Mouse (Mus musculus): ENCODE measurements around the gene Ccdc151. TPM values are rescaled to one million over a fixed set of nuclear protein-coding genes. Genes with fewer than 3 reads are reported as not detected.

The Ccdc151 gene
- polyA plus RNA-seq, 1 experiment from 2014 or later: 6.3 TPM

DNA sequence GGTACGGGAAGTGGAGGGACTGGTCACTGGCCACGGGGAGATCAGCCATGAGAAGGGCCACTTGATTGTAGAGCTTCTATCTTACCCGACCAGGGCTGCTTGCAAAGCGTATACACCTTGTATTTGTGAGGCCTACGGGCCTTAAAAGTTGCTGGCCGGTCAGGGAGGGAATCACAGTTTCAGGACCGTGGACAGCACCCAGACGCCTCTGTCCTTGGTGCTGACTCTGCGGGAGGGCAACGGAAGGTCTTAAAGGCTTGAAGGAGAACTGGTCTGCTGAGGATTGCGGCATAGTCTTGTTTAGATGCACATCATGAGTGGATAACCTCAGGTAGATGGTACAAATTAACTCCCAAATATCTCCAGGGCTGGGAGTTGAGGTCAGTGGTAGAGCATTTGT, 52.1 kb downstream of the Ccdc151 start:
- H3K4me1 ChIP-seq: peaks cover 31% of the 10 kb centered on the region
- no peaks in the 10 kb centered on the region for H3K9me3 ChIP-seq (replicated peaks)
- DNase-seq (ENCODE audit: low spot score): peak; percentile 76
- no peaks in the 10 kb centered on the region for H3K36me3 ChIP-seq
- peaks cover 29% of the 10 kb centered on the region for H3K27me3 ChIP-seq (ENCODE audit: low read depth, poor library complexity, severe bottlenecking)
- no peak overlapping the region for H3K27ac ChIP-seq (replicated peaks)
- WGBS: 22% methylated on average over 11 of the region's 11 CpGs
- H3K4me3 ChIP-seq: no peak overlapping the region

DNA sequence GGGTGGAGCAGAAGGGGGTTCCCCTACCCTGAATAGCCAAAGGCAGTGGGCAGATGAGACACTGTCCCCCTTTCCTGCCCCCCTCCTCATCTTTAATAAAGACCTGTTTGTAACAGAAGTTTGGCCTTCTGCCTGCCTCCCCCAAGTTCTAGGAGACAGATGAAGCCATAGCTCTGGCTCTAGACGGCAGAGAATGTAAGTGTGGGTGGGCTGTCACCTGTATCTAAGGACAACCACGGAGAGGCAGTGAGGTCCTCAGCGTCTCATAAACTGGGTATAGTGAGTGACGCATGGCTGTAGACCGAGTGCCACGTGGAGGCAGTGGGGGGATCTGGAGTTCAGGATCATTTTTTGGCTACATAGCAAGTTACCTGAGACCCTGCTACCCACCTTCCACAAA, 53.6 kb downstream of the Ccdc151 start:
- 74% methylated on average over 6 of the region's 6 CpGs for WGBS
- H3K4me3 ChIP-seq: no peak overlapping the region
- DNase-seq (ENCODE audit: low spot score): no peak
- H3K9me3 ChIP-seq (replicated peaks): 0 out of 2 replicates have a peak, but pooled peaks cover 5% of the 10 kb centered on the region
- H3K4me1 ChIP-seq: peaks cover 29% of the 10 kb centered on the region
- no peaks in the 10 kb centered on the region for H3K36me3 ChIP-seq
- H3K27me3 ChIP-seq (ENCODE audit: low read depth, poor library complexity, severe bottlenecking): peaks cover 37% of the 10 kb centered on the region
- H3K27ac ChIP-seq (replicated peaks): no peak overlapping the region

DNA sequence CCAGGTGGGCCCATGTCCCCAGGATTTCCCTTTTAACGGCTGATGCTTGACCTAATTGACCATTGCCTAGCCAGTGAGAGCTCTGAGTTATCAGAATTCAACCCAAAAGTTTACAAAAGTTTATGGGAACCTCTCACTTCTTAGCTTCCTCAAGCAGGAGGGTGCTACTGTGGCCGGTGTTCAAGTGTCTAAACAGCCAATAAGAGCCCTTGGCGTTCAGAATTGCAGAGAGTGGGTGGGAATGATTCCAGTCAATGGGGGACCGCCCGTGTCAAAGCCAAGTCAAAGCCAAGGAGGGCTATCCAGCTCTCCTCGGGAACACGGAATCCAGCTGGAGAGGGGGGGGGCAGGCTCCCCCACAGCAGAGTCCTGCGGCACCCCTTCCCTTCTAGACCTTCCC, 54.3 kb downstream of the Ccdc151 start:
- H3K27me3 ChIP-seq (ENCODE audit: low read depth, poor library complexity, severe bottlenecking): peaks cover 44% of the 10 kb centered on the region
- peak overlapping the region; percentile 37; the same call in 1 of the 2 replicates for H3K4me3 ChIP-seq
- WGBS: 68% methylated on average over 8 of the region's 8 CpGs
- H3K4me1 ChIP-seq: peaks cover 22% of the 10 kb centered on the region
- H3K27ac ChIP-seq (replicated peaks): no peak overlapping the region
- peaks cover 8% of the 10 kb centered on the region; the same call in 1 of the 2 replicates for H3K9me3 ChIP-seq (replicated peaks)
- no peak for DNase-seq (ENCODE audit: low spot score)
- no peaks in the 10 kb centered on the region for H3K36me3 ChIP-seq

DNA sequence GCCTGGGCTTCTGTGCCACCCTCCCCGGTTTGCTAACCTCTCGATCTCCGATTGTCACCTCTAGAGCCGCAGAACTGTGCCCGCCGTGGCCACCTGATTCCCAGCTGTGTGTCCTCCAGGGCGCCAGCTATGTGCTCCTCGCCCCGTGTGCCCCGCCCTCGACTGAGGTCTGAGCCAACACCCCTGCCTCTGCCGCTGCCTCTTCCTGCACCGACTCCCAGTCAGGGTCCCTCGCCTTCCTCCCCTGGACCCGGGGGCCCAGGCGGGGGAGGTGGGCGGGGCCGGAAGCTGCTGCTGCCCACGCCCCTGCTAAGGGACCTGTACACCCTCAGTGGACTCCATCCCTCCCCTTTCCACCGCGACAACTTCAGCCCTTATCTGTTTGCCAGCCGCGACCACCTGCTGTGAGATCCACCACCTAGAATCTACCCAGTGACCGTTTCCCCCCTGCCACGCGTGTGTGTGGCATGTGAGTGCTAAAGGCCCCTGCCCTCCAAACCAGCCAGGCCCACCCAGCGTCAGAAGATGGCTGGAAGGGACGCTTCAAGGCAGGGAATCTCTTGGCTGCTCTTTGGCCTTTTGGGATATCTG, 54.8 kb downstream of the Ccdc151 start:
- Histone ChIP-seq H3K27ac (replicated peaks) (0 out of 2 replicates have a peak overlapping the region, but pooled peaks have one; percentile 3), H3K4me3 (peak overlapping the region; percentile 37), H3K9me3 (replicated peaks) (peaks cover 8% of the 10 kb centered on the region; the same call in 1 of the 2 replicates), H3K4me1 (peaks cover 19% of the 10 kb centered on the region), H3K27me3 (ENCODE audit: low read depth, poor library complexity, severe bottlenecking) (peaks cover 44% of the 10 kb centered on the region), H3K36me3 (no peaks in the 10 kb centered on the region)
- WGBS: 7% methylated on average over 21 of the region's 28 CpGs
- no peak for DNase-seq (ENCODE audit: low spot score)

GRCm38 (mm10) chr9:21944267-21944666, 58.2 kb downstream of the Ccdc151 start:
- peak; percentile 28 for DNase-seq (ENCODE audit: low spot score)
- Histone ChIP-seq H3K36me3 (peaks cover 8% of the 10 kb centered on the region; the same call in 1 of the 2 replicates), H3K9me3 (replicated peaks) (peaks cover 8% of the 10 kb centered on the region; the same call in 1 of the 2 replicates), H3K4me3 (no peak overlapping the region), H3K27me3 (ENCODE audit: low read depth, poor library complexity, severe bottlenecking) (peaks cover 44% of the 10 kb centered on the region), H3K4me1 (peaks cover 19% of the 10 kb centered on the region), H3K27ac (replicated peaks) (no peak overlapping the region)
- 25% methylated on average over 23 of the region's 23 CpGs for WGBS

- Histone ChIP-seq H3K4me3 (no peak overlapping the region), H3K9me3 (replicated peaks) (peaks cover 8% of the 10 kb centered on the region; the same call in 1 of the 2 replicates), H3K27me3 (ENCODE audit: low read depth, poor library complexity, severe bottlenecking) (peaks cover 38% of the 10 kb centered on the region), H3K27ac (replicated peaks) (no peak overlapping the region), H3K4me1 (peaks cover 19% of the 10 kb centered on the region), H3K36me3 (peaks cover 8% of the 10 kb centered on the region; the same call in 1 of the 2 replicates)
- WGBS: 60% methylated on average over 12 of the region's 12 CpGs
- no peak for DNase-seq (ENCODE audit: low spot score)
Observed at GRCm38 (mm10) chr9:21943638-21944037, 58.8 kb downstream of the Ccdc151 start.

- Histone ChIP-seq H3K4me1 (peaks cover 24% of the 10 kb centered on the region), H3K27me3 (ENCODE audit: low read depth, poor library complexity, severe bottlenecking) (peaks cover 32% of the 10 kb centered on the region), H3K36me3 (peaks cover 8% of the 10 kb centered on the region; the same call in 1 of the 2 replicates), H3K4me3 (no peak overlapping the region), H3K9me3 (replicated peaks) (peaks cover 8% of the 10 kb centered on the region; the same call in 1 of the 2 replicates), H3K27ac (replicated peaks) (no peak overlapping the region)
- DNase-seq (ENCODE audit: low spot score): no peak
- WGBS: 78% methylated on average over 11 of the region's 12 CpGs
Observed at GRCm38 (mm10) chr9:21943046-21943445, 59.4 kb downstream of the Ccdc151 start.

Other genes starting within 250 kb of the Ccdc151 start
- gene Spc24, start 242.3 kb downstream of the Ccdc151 start, polyA plus RNA-seq (2016; fragmentation: Nextera tagmentation; extraction: Ambion mirVana): 146 and 175 TPM in 2 replicates
- gene Kank2, start 203.9 kb downstream of the Ccdc151 start, polyA plus RNA-seq (2016; fragmentation: Nextera tagmentation; extraction: Ambion mirVana): 8.6 and 9.5 TPM in 2 replicates
- 0.47 and 0.83 TPM in 2 replicates for gene Angptl8, start 167.1 kb downstream of the Ccdc151 start, polyA plus RNA-seq (2016; fragmentation: Nextera tagmentation; extraction: Ambion mirVana)
- 22.0 and 23.5 TPM in 2 replicates for gene Dock6, start 150.0 kb downstream of the Ccdc151 start, polyA plus RNA-seq (2016; fragmentation: Nextera tagmentation; extraction: Ambion mirVana)
- gene Rab3d, start 84.4 kb downstream of the Ccdc151 start, polyA plus RNA-seq (2016; fragmentation: Nextera tagmentation; extraction: Ambion mirVana): 8.3 and 9.7 TPM in 2 replicates
- gene Ccdc159, start 75.2 kb downstream of the Ccdc151 start, polyA plus RNA-seq (2016; fragmentation: Nextera tagmentation; extraction: Ambion mirVana): 4.2 and 4.6 TPM in 2 replicates
- gene Tmem205, start 75.1 kb downstream of the Ccdc151 start, polyA plus RNA-seq (2016; fragmentation: Nextera tagmentation; extraction: Ambion mirVana): 39.0 and 39.2 TPM in 2 replicates
- gene Plppr2, start 65.6 kb downstream of the Ccdc151 start, polyA plus RNA-seq (2016; fragmentation: Nextera tagmentation; extraction: Ambion mirVana): 14.7 and 22.4 TPM in 2 replicates
- gene Swsap1, start 46.9 kb downstream of the Ccdc151 start, polyA plus RNA-seq (2016; fragmentation: Nextera tagmentation; extraction: Ambion mirVana): 8.1 and 8.6 TPM in 2 replicates
- gene Epor, start 39.1 kb downstream of the Ccdc151 start, polyA plus RNA-seq (2016; fragmentation: Nextera tagmentation; extraction: Ambion mirVana): 8.9 and 10.2 TPM in 2 replicates
- 3.0 and 3.7 TPM in 2 replicates for gene Rgl3, start 13.2 kb downstream of the Ccdc151 start, polyA plus RNA-seq (2016; fragmentation: Nextera tagmentation; extraction: Ambion mirVana)
- 108 and 112 TPM in 2 replicates for gene Prkcsh, start 172 bp upstream of the Ccdc151 start, polyA plus RNA-seq (2016; fragmentation: Nextera tagmentation; extraction: Ambion mirVana)
- gene Elavl3, start 49.4 kb upstream of the Ccdc151 start, polyA plus RNA-seq (2016; fragmentation: Nextera tagmentation; extraction: Ambion mirVana): 16.7 and 26.8 TPM in 2 replicates
- gene Gm49318, start 68.6 kb upstream of the Ccdc151 start, polyA plus RNA-seq (2016; fragmentation: Nextera tagmentation; extraction: Ambion mirVana): not detected in 2 replicates
- 11.7 and 12.6 TPM in 2 replicates for gene Zfp653, start 68.7 kb upstream of the Ccdc151 start, polyA plus RNA-seq (2016; fragmentation: Nextera tagmentation; extraction: Ambion mirVana)
- gene Ecsit, start 82.8 kb upstream of the Ccdc151 start, polyA plus RNA-seq (2016; fragmentation: Nextera tagmentation; extraction: Ambion mirVana): 41.1 and 44.1 TPM in 2 replicates
- 1.0 and 3.0 TPM in 2 replicates for gene Cnn1, start 96.6 kb upstream of the Ccdc151 start, polyA plus RNA-seq (2016; fragmentation: Nextera tagmentation; extraction: Ambion mirVana)
- 251 and 265 TPM in 2 replicates for gene Elof1, start 114.5 kb upstream of the Ccdc151 start, polyA plus RNA-seq (2016; fragmentation: Nextera tagmentation; extraction: Ambion mirVana)
- gene Acp5, start 133.1 kb upstream of the Ccdc151 start, polyA plus RNA-seq (2016; fragmentation: Nextera tagmentation; extraction: Ambion mirVana): 20.2 and 20.9 TPM in 2 replicates
- gene Pigyl, start 154.2 kb upstream of the Ccdc151 start, polyA plus RNA-seq (2016; fragmentation: Nextera tagmentation; extraction: Ambion mirVana): 57.8 and 60.3 TPM in 2 replicates
- gene Zfp872, start 185.5 kb upstream of the Ccdc151 start, polyA plus RNA-seq (2016; fragmentation: Nextera tagmentation; extraction: Ambion mirVana): 0.25 TPM in 2 replicates
- gene Zfp809, start 223.1 kb upstream of the Ccdc151 start, polyA plus RNA-seq (2016; fragmentation: Nextera tagmentation; extraction: Ambion mirVana): 10.4 and 11.6 TPM in 2 replicates

Data from midbrain, embryonic 10.5 days (tissue).